ENCODE assay signal across 17 mouse cellular contexts in genomic region chr7:6650526-6650925, GRCm38 (mm10). TPM values are rescaled to one million over a fixed set of nuclear protein-coding genes. Genes with fewer than 3 reads are reported as not detected.
"Had no signal": no experiment of that assay in that cellular context is flagged by ENCODE, and none has a peak within 500 bp of the region (broad histone marks: within the 10 kb centered on the region; RNA-seq: fewer than 3 reads in every experiment).

No protein-coding gene starts in this region.

- H3K27ac ChIP-seq: neural tube, embryonic 13.5 days; neural tube, embryonic 15.5 days; stomach, embryonic 15.5 days; stomach, postnatal 0 days had no signal

- H3K4me3 ChIP-seq: neural tube, embryonic 13.5 days; neural tube, embryonic 15.5 days; stomach, embryonic 15.5 days had no signal

- H3K9me3 ChIP-seq: neural tube, embryonic 13.5 days; neural tube, embryonic 15.5 days; stomach, embryonic 15.5 days had no signal

- H3K27me3 ChIP-seq: neural tube, embryonic 13.5 days; neural tube, embryonic 15.5 days; stomach, embryonic 15.5 days had no signal

- H3K36me3 ChIP-seq: neural tube, embryonic 13.5 days; neural tube, embryonic 15.5 days; stomach, embryonic 15.5 days had no signal

- H3K4me1 ChIP-seq: neural tube, embryonic 13.5 days; neural tube, embryonic 15.5 days; stomach, embryonic 15.5 days had no signal

- DNase-seq: retina, postnatal 1 day; right cerebral cortex, adult 18-20 months; right cerebral cortex, postnatal 14 days; right cerebral cortex, postnatal 25 days; right cerebral cortex, postnatal 4 days; spleen, adult 18-20 months; thymus, adult 18-20 months; thymus, adult 2 months; thymus, postnatal 14 days; thymus, postnatal 25 days; thymus, postnatal 36 days; thymus, postnatal 4 days had no signal

RNA-seq across cellular contexts. Expression of gene Zim1, which starts 45.7 kb away (rescaled TPM):
- total RNA-seq: neutrophil, adult 5-6 weeks had no signal
